ENCODE assay signal across 8 mouse cellular contexts in genomic region chr6:30673764-30674561, GRCm38 (mm10). TPM values are rescaled to one million over a fixed set of nuclear protein-coding genes. Genes with fewer than 3 reads are reported as not detected.
DNase-seq lines count a peak whose midpoint lies in the region; ATAC-seq lines count a peak whose summit lies in the region.

No protein-coding gene starts in this region.

- peaks cover 55% of the 10 kb centered on the region for H3K4me1 ChIP-seq in heart, embryonic 10.5 days
- peaks cover 31% of the 10 kb centered on the region for H3K4me1 ChIP-seq in midbrain, embryonic 11.5 days (ENCODE audit: control insufficient read depth, insufficient read depth, low read length)

- peak overlapping the region; percentile 19; the same call in 1 of the 2 replicates for H3K4me3 ChIP-seq in heart, embryonic 10.5 days
- H3K4me3 ChIP-seq in midbrain, embryonic 11.5 days (ENCODE audit: low read depth, low read length): no peak overlapping the region

- no peaks in the 10 kb centered on the region for H3K36me3 ChIP-seq in heart, embryonic 10.5 days
- no peaks in the 10 kb centered on the region for H3K36me3 ChIP-seq in midbrain, embryonic 11.5 days (ENCODE audit: control insufficient read depth, insufficient read depth, low read length)

- DNase-seq in embryo, embryonic 10 days (ENCODE audit: low spot score): peak; percentile 50
- no peak for DNase-seq in embryo, embryonic 9.5 days (ENCODE audit: extremely low spot score)
- peak; percentile 67 for DNase-seq in adrenal gland, postnatal 10 days
- no peak for DNase-seq in heart, embryonic 10.5 days (ENCODE audit: low spot score)
- DNase-seq in kidney, postnatal 14 days: peak; percentile 53
- no peak for DNase-seq in midbrain, embryonic 11.5 days (ENCODE audit: low spot score, missing footprints)
- no peak for DNase-seq in left cerebral cortex, adult 9 months (ENCODE audit: low spot score in 2 of 2)
- no peak for DNase-seq in frontal cortex, postnatal 10 days (ENCODE audit: low spot score in 2 of 2)

- no peak for ATAC-seq in midbrain, embryonic 11.5 days (ENCODE audit: low FRiP score)

- H3K27me3 ChIP-seq in heart, embryonic 10.5 days (ENCODE audit: insufficient read depth, poor library complexity, severe bottlenecking): no peaks in the 10 kb centered on the region
- H3K27me3 ChIP-seq in midbrain, embryonic 11.5 days (ENCODE audit: control insufficient read depth, insufficient read depth, low read length): no peaks in the 10 kb centered on the region

- no peak overlapping the region for H3K4me2 ChIP-seq in midbrain, embryonic 11.5 days

- H3K27ac ChIP-seq in heart, embryonic 10.5 days: peak overlapping the region; percentile 87
- peak overlapping the region; percentile 42; the same call in 1 of the 2 replicates for H3K27ac ChIP-seq in midbrain, embryonic 11.5 days (ENCODE audit: low read depth, low read length)

- H3K9ac ChIP-seq in midbrain, embryonic 11.5 days (ENCODE audit: low read length): 0 out of 2 replicates have a peak overlapping the region, but pooled peaks have one; percentile 2

- WGBS in heart, embryonic 10.5 days: 15% methylated on average over 14 of the region's 14 CpGs
- 46% methylated on average over 14 of the region's 14 CpGs for WGBS in midbrain, embryonic 11.5 days

- no peaks in the 10 kb centered on the region for H3K9me3 ChIP-seq in heart, embryonic 10.5 days
- H3K9me3 ChIP-seq in midbrain, embryonic 11.5 days (ENCODE audit: control insufficient read depth, low read length): no peaks in the 10 kb centered on the region

RNA-seq across cellular contexts. Expression of gene Cep41, which starts 19.6 kb away (rescaled TPM):
- 1 to 10 TPM; 6.7 to 9.1 TPM for total RNA-seq in adrenal gland, postnatal 10 days (2021)
- 12.5 and 15.3 TPM in 2 replicates for polyA plus RNA-seq in heart, embryonic 10.5 days (2016; fragmentation: Nextera tagmentation; extraction: Ambion mirVana)
- 23.8 and 24.5 TPM in 2 replicates for polyA plus RNA-seq in midbrain, embryonic 11.5 days (2014; fragmentation: Nextera tagmentation; extraction: Ambion mirVana)

RNA-seq across cellular contexts. Expression of gene Cpa1, which starts 34.9 kb away (rescaled TPM):
- under 1 TPM in 1 of 2 experiments, not detected in 1; 0.36 TPM for total RNA-seq in adrenal gland, postnatal 10 days (2021)
- 3.9 and 4.3 TPM in 2 replicates for polyA plus RNA-seq in heart, embryonic 10.5 days (2016; fragmentation: Nextera tagmentation; extraction: Ambion mirVana)
- polyA plus RNA-seq in midbrain, embryonic 11.5 days (2014; fragmentation: Nextera tagmentation; extraction: Ambion mirVana): 0.08 TPM in 1 of 2 replicates, not detected in the other

RNA-seq across cellular contexts. Expression of gene Mest, which starts 49.4 kb away (rescaled TPM):
- total RNA-seq in adrenal gland, postnatal 10 days (2021): 100 to 1,000 TPM; 149 to 191 TPM
- polyA plus RNA-seq in heart, embryonic 10.5 days (2016; fragmentation: Nextera tagmentation; extraction: Ambion mirVana): 3,213 and 4,348 TPM in 2 replicates
- polyA plus RNA-seq in midbrain, embryonic 11.5 days (2014; fragmentation: Nextera tagmentation; extraction: Ambion mirVana): 1,255 and 1,269 TPM in 2 replicates

Comparison
In these comparisons a context has a peak if more than half of its experiments do, and no peak if none do; other contexts are left out.
1. DNase-seq: peak in embryo, embryonic 10 days (single experiment), adrenal gland, postnatal 10 days (single experiment) and kidney, postnatal 14 days (single experiment); none in embryo, embryonic 9.5 days (single experiment), heart, embryonic 10.5 days (single experiment), midbrain, embryonic 11.5 days (single experiment), left cerebral cortex, adult 9 months (0 of 2) and frontal cortex, postnatal 10 days (0 of 2).